Mouse (Mus musculus) heart, postnatal 0 days (tissue): ENCODE results near the gene Cer1.

Experiments used
- CTCF ChIP-seq: IDR thresholded peaks from 2 replicates; pipeline ENCODE4 v1.5.1; 2016; ENCODE audit warnings: antibody characterized with exemption, control low read depth, low read depth
- EP300 ChIP-seq: IDR thresholded peaks from 2 replicates; pipeline ENCODE4 v1.6.1; 2016; ENCODE audit warnings: antibody characterized with exemption, low read depth

- TF ChIP-seq EP300 (no peak), CTCF (no peak)
Measured at GRCm38 (mm10) chr4:82885535-82885913, 576 bp upstream of the Cer1 start.
